Mouse (Mus musculus) kidney, adult 2 months (tissue): ENCODE measurements around the gene Sh3kbp1. TPM values are rescaled to one million over a fixed set of nuclear protein-coding genes. Genes with fewer than 3 reads are reported as not detected.

Experiments
- DNase-seq: peaks from one replicate; pipeline ENCODE4 v3.0.0; 2021
- H3K27ac ChIP-seq: fragments of 200-500 bp; 2 replicates; pipeline ENCODE4 v1.5.1; 2012; ENCODE audit warnings: low read depth, low read length, control low read depth, inconsistent platforms; ENCODE audit not compliant: insufficient read depth
- H3K27me3 ChIP-seq: fragments of 200-500 bp; replicated peaks from 2 replicates; pipeline ENCODE4 v1.6.1; 2012; ENCODE audit warnings: mild to moderate bottlenecking, moderate library complexity, low read length, inconsistent platforms; ENCODE audit not compliant: control insufficient read depth, insufficient read depth
- H3K36me3 ChIP-seq: fragments of 200-500 bp; 2 replicates; pipeline ENCODE4 v1.6.1; 2012; ENCODE audit warnings: mild to moderate bottlenecking, moderate library complexity, low read length, inconsistent platforms; ENCODE audit not compliant: control insufficient read depth, insufficient read depth
- H3K4me1 ChIP-seq: fragments of 200-500 bp; 2 replicates; pipeline ENCODE4 v1.6.1; 2011; ENCODE audit warnings: low read length; ENCODE audit not compliant: control insufficient read depth, insufficient read depth
- H3K4me3 ChIP-seq: fragments of 200-500 bp; 2 replicates; pipeline ENCODE4 v1.5.1; 2011; ENCODE audit warnings: mild to moderate bottlenecking, low read depth, low read length, control low read depth; ENCODE audit not compliant: insufficient read depth
- CTCF ChIP-seq: fragments of 200-500 bp; conservative IDR thresholded peaks from 2 replicates; pipeline ENCODE4 v1.5.1; 2011; ENCODE audit warnings: low read depth, mild to moderate bottlenecking, control low read depth, low read length, moderate library complexity, mixed read lengths; ENCODE audit not compliant: insufficient read depth, insufficient read length
- POLR2A ChIP-seq: fragments of 200-500 bp; IDR thresholded peaks from one replicate; pipeline ENCODE4 v1.6.1; 2011; ENCODE audit warnings: low read depth, low read length, control low read depth
- WGBS: fragments of 180-500 bp; shearing (Covaris S2); methylation state at CpG from one replicate; pipeline ENCODE4 v1.1.7; 2018; 5-methylcytosine and 5-hydroxymethylcytosine counted together
- polyA plus RNA-seq: library from polyadenylated mRNA; depleted of rRNA; stranded (reverse); fragments of >200 nt; gene quantifications from 2 replicates; pipeline ENCODE4 v1.2.3, GENCODE M21; 2012

Sh3kbp1 gene
- polyA plus RNA-seq, 1 experiment = 9.4 TPM

DNA sequence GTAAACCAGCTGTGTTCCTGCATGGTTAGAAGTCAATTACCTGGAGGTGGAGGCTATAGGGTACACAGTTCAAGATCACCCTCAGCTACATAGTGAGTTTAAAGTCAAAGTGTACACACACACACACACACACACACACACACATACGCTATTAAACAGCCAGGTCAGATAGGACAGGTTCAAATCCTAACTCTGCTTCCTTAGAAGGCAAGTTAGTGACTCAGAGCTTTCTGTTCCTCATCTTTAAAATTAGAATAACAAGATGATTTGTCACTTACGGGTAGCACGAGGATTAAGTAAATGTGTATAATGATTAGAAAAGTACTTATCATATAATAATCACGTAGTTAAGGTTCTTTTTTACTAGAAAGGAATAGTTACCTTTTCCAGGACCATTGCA is 208.2 kb downstream of the Sh3kbp1 start:
- Histone ChIP-seq H3K27me3 (no peaks in the 10 kb centered on the region), H3K4me1 (no peaks in the 10 kb centered on the region), H3K27ac (no peak overlapping the region), H3K36me3 (no peaks in the 10 kb centered on the region), H3K4me3 (no peak overlapping the region)
- 95% methylated on average over 4 of the region's 4 CpGs for WGBS
- DNase-seq = no peak
- TF ChIP-seq POLR2A (no peak), CTCF (no peak)

DNA sequence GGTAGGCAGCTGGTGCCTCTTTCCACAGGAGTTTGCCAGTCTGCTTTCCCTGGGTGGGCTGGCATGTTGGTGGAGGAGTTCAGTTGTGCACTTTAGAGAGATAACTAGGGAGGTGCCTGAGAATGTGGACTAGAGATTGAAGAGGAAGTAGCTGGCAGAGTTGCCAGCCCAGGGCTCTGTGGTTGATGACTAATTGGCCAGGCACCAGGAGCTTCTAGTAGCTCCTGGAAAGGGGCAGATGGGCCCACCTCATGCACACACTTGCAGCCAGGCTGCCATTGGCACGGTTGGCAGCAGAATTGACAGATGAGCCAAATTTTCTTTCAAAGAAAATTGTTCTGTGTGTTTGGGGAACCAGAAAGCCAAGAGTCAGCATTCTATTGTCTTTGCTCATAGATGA is 210.3 kb downstream of the Sh3kbp1 start:
- no peaks in the 10 kb centered on the region for H3K4me1 ChIP-seq
- H3K4me3 ChIP-seq = no peak overlapping the region
- no peak for DNase-seq
- 45% methylated on average over 1 of the region's 1 CpGs for WGBS
- H3K27ac ChIP-seq = no peak overlapping the region
- no peaks in the 10 kb centered on the region for H3K36me3 ChIP-seq
- TF ChIP-seq CTCF (no peak), POLR2A (no peak)
- no peaks in the 10 kb centered on the region for H3K27me3 ChIP-seq

GRCm38 (mm10) chrX:159839786-159840185 is 212.7 kb downstream of the Sh3kbp1 start:
- H3K27me3 ChIP-seq = no peaks in the 10 kb centered on the region
- no peaks in the 10 kb centered on the region for H3K4me1 ChIP-seq
- TF ChIP-seq CTCF = no peak
- no peak for TF ChIP-seq POLR2A
- no peak overlapping the region for H3K4me3 ChIP-seq
- 89% methylated on average over 2 of the region's 2 CpGs for WGBS
- no peak overlapping the region for H3K27ac ChIP-seq
- no peaks in the 10 kb centered on the region for H3K36me3 ChIP-seq
- DNase-seq = no peak

- WGBS = 65% methylated on average over 7 of the region's 7 CpGs
- no peak for TF ChIP-seq POLR2A
- no peak for TF ChIP-seq CTCF
- DNase-seq = no peak
- Histone ChIP-seq H3K27me3 (no peaks in the 10 kb centered on the region), H3K4me3 (no peak overlapping the region), H3K4me1 (no peaks in the 10 kb centered on the region), H3K36me3 (no peaks in the 10 kb centered on the region), H3K27ac (no peak overlapping the region)
Measured at GRCm38 (mm10) chrX:159840225-159840624, 213.2 kb downstream of the Sh3kbp1 start.

GRCm38 (mm10) chrX:159850722-159851121 is 223.7 kb downstream of the Sh3kbp1 start:
- Histone ChIP-seq H3K36me3 (no peaks in the 10 kb centered on the region), H3K27me3 (no peaks in the 10 kb centered on the region), H3K4me3 (no peak overlapping the region), H3K27ac (no peak overlapping the region), H3K4me1 (no peaks in the 10 kb centered on the region)
- 87% methylated on average over 8 of the region's 8 CpGs for WGBS
- no peak for DNase-seq
- TF ChIP-seq CTCF = no peak
- TF ChIP-seq POLR2A = no peak

DNA sequence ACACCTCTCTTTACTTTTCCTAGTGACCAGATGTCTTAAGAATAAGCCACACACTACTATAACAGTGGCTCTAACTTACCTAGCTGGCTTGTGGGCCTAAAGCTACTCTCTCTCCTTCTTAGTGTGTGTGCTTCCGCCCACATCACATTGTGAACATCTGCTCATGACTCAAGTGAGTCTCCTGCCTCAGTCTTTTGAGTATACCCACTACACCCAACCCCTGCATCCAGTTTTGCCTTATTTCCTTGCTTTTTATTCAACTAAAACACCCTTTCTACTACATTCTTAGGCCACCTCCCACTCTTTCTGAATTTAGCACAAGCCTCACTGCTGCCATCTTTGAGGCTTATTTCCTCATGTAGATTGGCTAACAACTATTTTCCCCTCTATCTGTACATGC is 229.8 kb downstream of the Sh3kbp1 start:
- Histone ChIP-seq H3K4me1 (no peaks in the 10 kb centered on the region), H3K4me3 (no peak overlapping the region), H3K27me3 (no peaks in the 10 kb centered on the region), H3K36me3 (no peaks in the 10 kb centered on the region), H3K27ac (no peak overlapping the region)
- no peak for TF ChIP-seq CTCF
- no peak for DNase-seq
- WGBS = 100% methylated on average over 1 of the region's 1 CpGs

- TF ChIP-seq POLR2A (no peak), CTCF (no peak)
- Histone ChIP-seq H3K4me1 (no peaks in the 10 kb centered on the region), H3K27ac (no peak overlapping the region), H3K36me3 (no peaks in the 10 kb centered on the region), H3K27me3 (no peaks in the 10 kb centered on the region), H3K4me3 (no peak overlapping the region)
- DNase-seq = no peak
- WGBS = 38% methylated on average over 1 of the region's 1 CpGs
Measured at GRCm38 (mm10) chrX:159858126-159858525, 231.1 kb downstream of the Sh3kbp1 start.

DNA sequence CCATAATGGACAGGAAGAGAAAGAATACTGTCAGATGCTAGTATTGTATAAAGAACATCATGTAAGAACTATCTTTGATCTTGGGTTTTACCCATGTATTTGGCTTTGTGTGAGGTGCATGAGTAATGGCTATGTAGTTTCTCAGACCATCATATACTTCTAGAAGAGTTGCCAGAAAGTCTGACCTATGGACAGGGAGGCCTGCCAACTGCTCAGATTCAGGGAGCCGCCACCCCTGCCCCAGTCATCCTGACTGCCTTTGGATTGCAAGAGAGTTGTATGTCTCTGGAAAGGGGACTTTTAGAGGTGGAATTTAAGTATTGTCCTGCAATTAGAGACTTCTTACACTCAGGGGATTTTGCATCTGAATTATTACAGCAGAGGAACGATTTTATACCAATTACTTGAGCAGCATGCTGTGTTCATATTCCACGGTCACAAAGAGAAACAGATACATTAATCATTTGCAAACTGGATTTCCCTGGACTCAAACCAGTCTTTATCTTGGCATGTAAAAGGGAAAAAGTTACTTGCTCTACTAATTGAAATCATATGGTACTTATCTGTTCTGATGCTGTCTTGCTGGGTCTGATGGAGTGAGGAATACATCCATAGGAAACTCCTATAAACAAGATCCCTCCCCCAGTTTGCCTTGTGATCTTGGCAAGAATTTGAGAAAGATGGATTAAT is 233.9 kb downstream of the Sh3kbp1 start:
- no peak overlapping the region for H3K27ac ChIP-seq
- TF ChIP-seq CTCF = no peak
- TF ChIP-seq POLR2A = no peak
- H3K36me3 ChIP-seq = no peaks in the 10 kb centered on the region
- H3K4me3 ChIP-seq = no peak overlapping the region
- H3K4me1 ChIP-seq = no peaks in the 10 kb centered on the region
- H3K27me3 ChIP-seq = no peaks in the 10 kb centered on the region
- 77% methylated on average over 3 of the region's 3 CpGs for WGBS
- DNase-seq = no peak
